Mouse (Mus musculus) lung, adult 2 months (tissue): ENCODE measurements around the gene BC048562.

Experiments
- CTCF ChIP-seq: fragments of 200-500 bp; IDR thresholded peaks from 2 replicates; pipeline ENCODE4 v1.5.1; 2011; ENCODE audit warnings: mild to moderate bottlenecking, low read length, control low read depth; ENCODE audit not compliant: insufficient read depth
- POLR2A ChIP-seq: fragments of 200-500 bp; IDR thresholded peaks from 2 replicates; pipeline ENCODE4 v1.6.1; 2011; ENCODE audit warnings: low read depth, mild to moderate bottlenecking, control low read depth, low read length, borderline replicate concordance; ENCODE audit errors: extremely low read depth

- no peak for TF ChIP-seq CTCF
- no peak for TF ChIP-seq POLR2A
Observed at GRCm38 (mm10) chr9:108484021-108484420, 47.7 kb downstream of the BC048562 start.
